Mouse (Mus musculus): ENCODE results near the gene Ctu2.

Gene Ctu2

GRCm38 (mm10) chr8:122444058-122444748, 31.7 kb upstream of the Ctu2 start:
- peak; percentile 73 for DNase-seq (ENCODE audit: extremely low read depth, insufficient read length, low spot score)

GRCm38 (mm10) chr8:122445203-122445602, 30.7 kb upstream of the Ctu2 start:
- no peak for DNase-seq (ENCODE audit: extremely low read depth, insufficient read length, low spot score)

GRCm38 (mm10) chr8:122451161-122451703, 24.7 kb upstream of the Ctu2 start:
- no peak for DNase-seq (ENCODE audit: extremely low read depth, insufficient read length, low spot score)

GRCm38 (mm10) chr8:122452154-122452553, 23.8 kb upstream of the Ctu2 start:
- no peak for DNase-seq (ENCODE audit: extremely low read depth, insufficient read length, low spot score)

- DNase-seq (ENCODE audit: extremely low read depth, insufficient read length, low spot score): no peak
Measured at GRCm38 (mm10) chr8:122454409-122454808, 21.5 kb upstream of the Ctu2 start.

GRCm38 (mm10) chr8:122457171-122457570, 18.8 kb upstream of the Ctu2 start:
- DNase-seq (ENCODE audit: extremely low read depth, insufficient read length, low spot score): peak; percentile 59

- DNase-seq (ENCODE audit: extremely low read depth, insufficient read length, low spot score): no peak
Measured at GRCm38 (mm10) chr8:122459218-122459900, 16.6 kb upstream of the Ctu2 start.

GRCm38 (mm10) chr8:122459990-122460389, 16.0 kb upstream of the Ctu2 start:
- DNase-seq (ENCODE audit: extremely low read depth, insufficient read length, low spot score): no peak

GRCm38 (mm10) chr8:122460524-122461472, 15.1 kb upstream of the Ctu2 start, which contains the start of gene Snai3:
Snai3 (minus strand) TSS chr8:122460733.
- DNase-seq (ENCODE audit: extremely low read depth, insufficient read length, low spot score): peak; percentile 53

- DNase-seq (ENCODE audit: extremely low read depth, insufficient read length, low spot score): peak; percentile 51
Measured at GRCm38 (mm10) chr8:122461473-122462148, 14.3 kb upstream of the Ctu2 start.

- no peak for DNase-seq (ENCODE audit: extremely low read depth, insufficient read length, low spot score)
Measured at GRCm38 (mm10) chr8:122462510-122462909, 13.4 kb upstream of the Ctu2 start.

- DNase-seq (ENCODE audit: extremely low read depth, insufficient read length, low spot score): no peak
Measured at GRCm38 (mm10) chr8:122463651-122464640, 12.0 kb upstream of the Ctu2 start.

- no peak for DNase-seq (ENCODE audit: extremely low read depth, insufficient read length, low spot score)
Measured at GRCm38 (mm10) chr8:122464985-122465384, 11.0 kb upstream of the Ctu2 start.

- no peak for DNase-seq (ENCODE audit: extremely low read depth, insufficient read length, low spot score)
Measured at GRCm38 (mm10) chr8:122467816-122468215, 8.1 kb upstream of the Ctu2 start.

- DNase-seq (ENCODE audit: extremely low read depth, insufficient read length, low spot score): no peak
Measured at GRCm38 (mm10) chr8:122469407-122469806, 6.5 kb upstream of the Ctu2 start.

GRCm38 (mm10) chr8:122469965-122470364, 6.0 kb upstream of the Ctu2 start:
- DNase-seq (ENCODE audit: extremely low read depth, insufficient read length, low spot score): no peak

- no peak for DNase-seq (ENCODE audit: extremely low read depth, insufficient read length, low spot score)
Measured at GRCm38 (mm10) chr8:122470691-122471090, 5.3 kb upstream of the Ctu2 start.

- no peak for DNase-seq (ENCODE audit: extremely low read depth, insufficient read length, low spot score)
Measured at GRCm38 (mm10) chr8:122473911-122474421, 2.0 kb upstream of the Ctu2 start.
